Comparison of ENCODE assay signal across 24 mouse cellular contexts in the genomic region with DNA sequence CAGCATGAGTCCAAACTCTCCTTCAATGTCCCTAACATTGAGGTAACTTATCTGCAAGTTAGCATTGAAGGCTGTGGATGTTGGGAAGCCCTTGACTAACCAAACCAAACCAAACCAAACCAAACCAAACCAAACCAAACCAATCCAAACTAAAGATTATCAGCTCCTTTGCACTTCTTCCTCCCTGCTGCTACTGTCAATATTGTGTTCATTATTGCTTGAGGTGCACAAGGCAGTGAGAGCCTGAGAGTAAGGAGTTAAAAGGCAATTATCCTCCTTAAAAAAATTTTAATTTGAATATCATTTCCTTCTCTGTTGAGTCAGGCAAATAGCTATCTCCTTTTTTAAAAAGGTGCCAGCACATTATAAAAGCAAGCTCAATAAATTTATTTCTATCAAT.
"Had no signal": no experiment of that assay in that cellular context is flagged by ENCODE, and none has a peak within 500 bp of the region (broad histone marks: within the 10 kb centered on the region; RNA-seq: fewer than 3 reads in every experiment).

No protein-coding gene starts in this region.

- H3K36me3 ChIP-seq: heart, embryonic 13.5 days; heart, embryonic 15.5 days; hindbrain, embryonic 13.5 days; hindbrain, embryonic 15.5 days; kidney, embryonic 15.5 days; limb, embryonic 10.5 days; limb, embryonic 12.5 days had no signal

- H3K9me3 ChIP-seq: heart, embryonic 13.5 days; heart, embryonic 15.5 days; hindbrain, embryonic 13.5 days; hindbrain, embryonic 15.5 days; kidney, embryonic 15.5 days; limb, embryonic 10.5 days; limb, embryonic 12.5 days had no signal

- H3K9ac ChIP-seq: heart, embryonic 13.5 days; heart, embryonic 15.5 days; hindbrain, embryonic 13.5 days; hindbrain, embryonic 15.5 days; kidney, embryonic 15.5 days; limb, embryonic 12.5 days had no signal

- H3K27ac ChIP-seq: heart, adult 2 months; heart, embryonic 13.5 days; heart, embryonic 15.5 days; hindbrain, embryonic 13.5 days; hindbrain, embryonic 15.5 days; hindbrain, postnatal 0 days; kidney, embryonic 15.5 days; kidney, postnatal 0 days; left cerebral cortex, adult 2 months; limb, embryonic 10.5 days; limb, embryonic 12.5 days had no signal

- DNase-seq: gastrocnemius, postnatal 14 days; gastrocnemius, postnatal 36 days; heart, adult 2 months; heart, postnatal 14 days; heart, postnatal 36 days; kidney, adult 11 months; kidney, adult 2 months; kidney, adult 9 months; kidney, postnatal 14 days; kidney, postnatal 36 days; layer of hippocampus, adult 9-11 months; layer of hippocampus, postnatal 36 days had no signal

- H3K4me1 ChIP-seq: heart, embryonic 13.5 days; heart, embryonic 15.5 days; hindbrain, embryonic 13.5 days; hindbrain, embryonic 15.5 days; kidney, embryonic 15.5 days; limb, embryonic 12.5 days had no signal

- H3K27me3 ChIP-seq: heart, embryonic 13.5 days; heart, embryonic 15.5 days; hindbrain, embryonic 13.5 days; hindbrain, embryonic 15.5 days; kidney, embryonic 15.5 days; limb, embryonic 12.5 days had no signal

- H3K4me3 ChIP-seq: heart, adult 2 months; heart, embryonic 13.5 days; heart, embryonic 15.5 days; hindbrain, embryonic 13.5 days; hindbrain, embryonic 15.5 days; kidney, embryonic 15.5 days; left cerebral cortex, adult 2 months; limb, embryonic 10.5 days; limb, embryonic 12.5 days had no signal

- ATAC-seq: hindbrain, postnatal 0 days; intestine, embryonic 16.5 days had no signal

- H3K4me2 ChIP-seq: heart, embryonic 11.5 days; heart, embryonic 13.5 days; heart, embryonic 15.5 days; hindbrain, embryonic 13.5 days; hindbrain, embryonic 15.5 days; kidney, embryonic 15.5 days; limb, embryonic 12.5 days had no signal
